Mouse (Mus musculus): ENCODE measurements around the gene Tceanc2. TPM values are rescaled to one million over a fixed set of nuclear protein-coding genes. Genes with fewer than 3 reads are reported as not detected.
A peak's percentile ranks its signal among the peaks of the same experiment; 100 is the strongest.

Gene Tceanc2
- 10 to 100 TPM; 28.4 to 34.3 TPM for total RNA-seq (2021)
- long read RNA-seq, experiment 1, full-length matches to known transcripts = 14 of 17 reads
- long read RNA-seq, experiment 1, partial matches to known transcripts = 0 of 17 reads
- long read RNA-seq, experiment 1, other reads (novel, unspliced or antisense) = 3 of 17 reads
- long read RNA-seq, experiment 2, full-length matches to known transcripts = 15 of 23 reads
- long read RNA-seq, experiment 2, partial matches to known transcripts = 2 of 23 reads
- long read RNA-seq, experiment 2, other reads (novel, unspliced or antisense) = 6 of 23 reads

GRCm38 (mm10) chr4:107178830-107179490, at the start of gene Tceanc2:
Gene Tceanc2 (minus strand): TSS chr4:107179116.
- peak in 1 of 2 experiments; percentile 38 for DNase-seq (ENCODE audit: low spot score in 2 of 2)

- no peak for DNase-seq (ENCODE audit: low spot score in 2 of 2)
Observed at GRCm38 (mm10) chr4:107226313-107226712, 47.4 kb upstream of the Tceanc2 start.

GRCm38 (mm10) chr4:107223225-107224204, 44.6 kb upstream of the Tceanc2 start:
- no peak for DNase-seq (ENCODE audit: low spot score in 2 of 2)

- no peak for DNase-seq (ENCODE audit: low spot score in 2 of 2)
Observed at GRCm38 (mm10) chr4:107221524-107221923, 42.6 kb upstream of the Tceanc2 start.

GRCm38 (mm10) chr4:107217574-107217973, 38.7 kb upstream of the Tceanc2 start:
- no peak for DNase-seq (ENCODE audit: low spot score in 2 of 2)

- DNase-seq (ENCODE audit: low spot score in 2 of 2) = no peak
Observed at GRCm38 (mm10) chr4:107213279-107214011, 34.5 kb upstream of the Tceanc2 start.

- no peak for DNase-seq (ENCODE audit: low spot score in 2 of 2)
Observed at GRCm38 (mm10) chr4:107211936-107212335, 33.0 kb upstream of the Tceanc2 start.

- DNase-seq (ENCODE audit: low spot score in 2 of 2) = no peak
Observed at GRCm38 (mm10) chr4:107211465-107211864, 32.5 kb upstream of the Tceanc2 start.

- DNase-seq (ENCODE audit: low spot score in 2 of 2) = no peak
Observed at GRCm38 (mm10) chr4:107210483-107211097, 31.7 kb upstream of the Tceanc2 start.

GRCm38 (mm10) chr4:107208880-107209279, 30.0 kb upstream of the Tceanc2 start, which contains the start of gene Ldlrad1:
Gene Ldlrad1 (plus strand): TSS chr4:107209180.
- no peak for DNase-seq (ENCODE audit: low spot score in 2 of 2)

GRCm38 (mm10) chr4:107207016-107207415, 28.1 kb upstream of the Tceanc2 start:
- DNase-seq (ENCODE audit: low spot score in 2 of 2) = no peak

- DNase-seq (ENCODE audit: low spot score in 2 of 2) = no peak
Observed at GRCm38 (mm10) chr4:107203001-107203400, 24.1 kb upstream of the Tceanc2 start.

GRCm38 (mm10) chr4:107201779-107202178, 22.9 kb upstream of the Tceanc2 start:
- no peak for DNase-seq (ENCODE audit: low spot score in 2 of 2)

GRCm38 (mm10) chr4:107198072-107198471, 19.2 kb upstream of the Tceanc2 start:
- no peak for DNase-seq (ENCODE audit: low spot score in 2 of 2)

- DNase-seq (ENCODE audit: low spot score in 2 of 2) = no peak
Observed at GRCm38 (mm10) chr4:107196454-107196853, 17.5 kb upstream of the Tceanc2 start.

- no peak for DNase-seq (ENCODE audit: low spot score in 2 of 2)
Observed at GRCm38 (mm10) chr4:107193841-107194240, 14.9 kb upstream of the Tceanc2 start.

- no peak for DNase-seq (ENCODE audit: low spot score in 2 of 2)
Observed at GRCm38 (mm10) chr4:107185703-107186102, 6.8 kb upstream of the Tceanc2 start.

- DNase-seq (ENCODE audit: low spot score in 2 of 2) = no peak
Observed at GRCm38 (mm10) chr4:107183203-107183602, 4.3 kb upstream of the Tceanc2 start.

- DNase-seq (ENCODE audit: low spot score in 2 of 2) = no peak
Observed at GRCm38 (mm10) chr4:107182796-107183195, 3.9 kb upstream of the Tceanc2 start.

GRCm38 (mm10) chr4:107181866-107182265, 3.0 kb upstream of the Tceanc2 start:
- DNase-seq (ENCODE audit: low spot score in 2 of 2) = no peak
